Mouse (Mus musculus) testis, adult 2 months (tissue): Measurements from ENCODE around the gene Rbm38.

Experiments used
- CTCF ChIP-seq: fragments of 200-500 bp; IDR thresholded peaks from 2 replicates; pipeline ENCODE4 v1.5.1; 2012; ENCODE audit warnings: low read depth, mild to moderate bottlenecking, inconsistent platforms, low read length, moderate library complexity; ENCODE audit not compliant: control insufficient read depth, insufficient read depth, insufficient replicate concordance
- POLR2A ChIP-seq: fragments of 200-500 bp; IDR thresholded peaks from 2 replicates; pipeline ENCODE4 v1.6.1; 2012; ENCODE audit warnings: low read depth, mild to moderate bottlenecking, inconsistent platforms, low read length, moderate library complexity; ENCODE audit not compliant: control insufficient read depth

DNA sequence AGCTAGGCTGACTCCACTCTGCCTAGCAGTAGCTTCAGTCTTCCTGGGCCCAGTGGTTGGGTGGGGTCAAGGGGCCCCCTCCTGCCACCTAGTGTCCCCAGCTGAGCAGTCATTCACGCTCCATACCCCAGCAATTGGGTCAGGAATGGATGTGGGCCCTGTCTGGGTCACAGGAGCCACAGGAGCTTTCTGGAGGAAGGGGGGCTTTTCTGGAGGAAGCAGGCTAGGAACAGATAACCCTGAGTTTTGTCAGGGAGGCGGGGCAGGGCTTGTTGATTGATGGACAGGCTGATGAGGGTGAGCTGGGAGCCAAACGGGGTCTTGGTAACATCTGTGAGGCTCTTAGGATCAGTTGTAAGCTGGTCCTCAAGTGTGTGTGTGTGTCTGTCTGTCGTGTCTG, 16.3 kb downstream of the Rbm38 start:
- TF ChIP-seq CTCF (no peak), POLR2A (no peak)
